Mouse (Mus musculus): ENCODE results near the gene Pim3. TPM values are rescaled to one million over a fixed set of nuclear protein-coding genes. Genes with fewer than 3 reads are reported as not detected.

Gene Pim3
- polyA plus RNA-seq, 1 experiment from 2014 or later: 77.4 TPM

- H3K9me3 ChIP-seq (ENCODE audit: control insufficient read depth, low read length): no peaks in the 10 kb centered on the region
- peaks cover 5% of the 10 kb centered on the region; the same call in 1 of the 2 replicates for H3K4me1 ChIP-seq (ENCODE audit: control insufficient read depth, insufficient read depth, low read depth, low read length)
- H3K4me2 ChIP-seq (ENCODE audit: low read length): no peak overlapping the region
- H3K27me3 ChIP-seq (replicated peaks; ENCODE audit: control insufficient read depth, insufficient read depth, low read length): no peaks in the 10 kb centered on the region
- no peak overlapping the region for H3K4me3 ChIP-seq (ENCODE audit: low read length)
- H3K36me3 ChIP-seq (ENCODE audit: control insufficient read depth, insufficient read depth, low read length): no peaks in the 10 kb centered on the region
- H3K27ac ChIP-seq (ENCODE audit: low read depth, low read length): no peak overlapping the region
- no peak overlapping the region for H3K9ac ChIP-seq (ENCODE audit: low read depth, low read length)
- no peak for ATAC-seq
- 80% methylated on average over 9 of the region's 9 CpGs for WGBS
Observed at GRCm38 (mm10) chr15:88832536-88832935, 29.4 kb upstream of the Pim3 start.

GRCm38 (mm10) chr15:88836031-88836430 lies 26.0 kb upstream of the Pim3 start:
- H3K27ac ChIP-seq (ENCODE audit: low read depth, low read length): no peak overlapping the region
- H3K36me3 ChIP-seq (ENCODE audit: control insufficient read depth, insufficient read depth, low read length): no peaks in the 10 kb centered on the region
- no peak overlapping the region for H3K4me3 ChIP-seq (ENCODE audit: low read length)
- no peak overlapping the region for H3K9ac ChIP-seq (ENCODE audit: low read depth, low read length)
- 82% methylated on average over 6 of the region's 6 CpGs for WGBS
- H3K9me3 ChIP-seq (ENCODE audit: control insufficient read depth, low read length): no peaks in the 10 kb centered on the region
- no peaks in the 10 kb centered on the region for H3K27me3 ChIP-seq (replicated peaks; ENCODE audit: control insufficient read depth, insufficient read depth, low read length)
- no peak for ATAC-seq
- H3K4me1 ChIP-seq (ENCODE audit: control insufficient read depth, insufficient read depth, low read depth, low read length): peaks cover 18% of the 10 kb centered on the region
- H3K4me2 ChIP-seq (ENCODE audit: low read length): no peak overlapping the region; the same call in 1 of the 2 replicates

GRCm38 (mm10) chr15:88836571-88836970 lies 25.4 kb upstream of the Pim3 start:
- Histone ChIP-seq H3K9me3 (ENCODE audit: control insufficient read depth, low read length) (no peaks in the 10 kb centered on the region), H3K27me3 (replicated peaks; ENCODE audit: control insufficient read depth, insufficient read depth, low read length) (no peaks in the 10 kb centered on the region), H3K36me3 (ENCODE audit: control insufficient read depth, insufficient read depth, low read length) (no peaks in the 10 kb centered on the region), H3K9ac (ENCODE audit: low read depth, low read length) (no peak overlapping the region), H3K4me2 (ENCODE audit: low read length) (peak overlapping the region; percentile 83), H3K4me1 (ENCODE audit: control insufficient read depth, insufficient read depth, low read depth, low read length) (peaks cover 18% of the 10 kb centered on the region), H3K4me3 (ENCODE audit: low read length) (peak overlapping the region; percentile 52), H3K27ac (ENCODE audit: low read depth, low read length) (no peak overlapping the region)
- WGBS: 70% methylated on average over 5 of the region's 5 CpGs
- ATAC-seq: no peak

GRCm38 (mm10) chr15:88837199-88837932 lies 24.6 kb upstream of the Pim3 start:
- peak overlapping the region; percentile 59 for H3K27ac ChIP-seq (ENCODE audit: low read depth, low read length)
- 1% methylated on average over 39 of the region's 39 CpGs for WGBS
- H3K4me3 ChIP-seq (ENCODE audit: low read length): peak overlapping the region; percentile 52
- no peaks in the 10 kb centered on the region for H3K36me3 ChIP-seq (ENCODE audit: control insufficient read depth, insufficient read depth, low read length)
- H3K9me3 ChIP-seq (ENCODE audit: control insufficient read depth, low read length): no peaks in the 10 kb centered on the region
- H3K27me3 ChIP-seq (replicated peaks; ENCODE audit: control insufficient read depth, insufficient read depth, low read length): no peaks in the 10 kb centered on the region
- peak; percentile 69 for ATAC-seq
- H3K9ac ChIP-seq (ENCODE audit: low read depth, low read length): peak overlapping the region; percentile 72
- H3K4me1 ChIP-seq (ENCODE audit: control insufficient read depth, insufficient read depth, low read depth, low read length): peaks cover 18% of the 10 kb centered on the region
- H3K4me2 ChIP-seq (ENCODE audit: low read length): peak overlapping the region; percentile 83

- H3K9ac ChIP-seq (ENCODE audit: low read depth, low read length): peak overlapping the region; percentile 72
- peak overlapping the region; percentile 59 for H3K27ac ChIP-seq (ENCODE audit: low read depth, low read length)
- WGBS: 3% methylated on average over 11 of the region's 11 CpGs
- H3K27me3 ChIP-seq (replicated peaks; ENCODE audit: control insufficient read depth, insufficient read depth, low read length): no peaks in the 10 kb centered on the region
- no peaks in the 10 kb centered on the region for H3K9me3 ChIP-seq (ENCODE audit: control insufficient read depth, low read length)
- peak overlapping the region; percentile 52 for H3K4me3 ChIP-seq (ENCODE audit: low read length)
- no peak for ATAC-seq
- peaks cover 18% of the 10 kb centered on the region for H3K4me1 ChIP-seq (ENCODE audit: control insufficient read depth, insufficient read depth, low read depth, low read length)
- peak overlapping the region; percentile 83 for H3K4me2 ChIP-seq (ENCODE audit: low read length)
- no peaks in the 10 kb centered on the region for H3K36me3 ChIP-seq (ENCODE audit: control insufficient read depth, insufficient read depth, low read length)
Observed at GRCm38 (mm10) chr15:88837977-88838376, 24.0 kb upstream of the Pim3 start.

- H3K27me3 ChIP-seq (replicated peaks; ENCODE audit: control insufficient read depth, insufficient read depth, low read length): no peaks in the 10 kb centered on the region
- H3K36me3 ChIP-seq (ENCODE audit: control insufficient read depth, insufficient read depth, low read length): no peaks in the 10 kb centered on the region
- H3K27ac ChIP-seq (ENCODE audit: low read depth, low read length): peak overlapping the region; percentile 37
- no peak overlapping the region for H3K4me3 ChIP-seq (ENCODE audit: low read length)
- no peak overlapping the region for H3K4me2 ChIP-seq (ENCODE audit: low read length)
- peak overlapping the region; percentile 22; the same call in 1 of the 2 replicates for H3K9ac ChIP-seq (ENCODE audit: low read depth, low read length)
- 19% methylated on average over 9 of the region's 9 CpGs for WGBS
- peaks cover 18% of the 10 kb centered on the region for H3K4me1 ChIP-seq (ENCODE audit: control insufficient read depth, insufficient read depth, low read depth, low read length)
- no peaks in the 10 kb centered on the region for H3K9me3 ChIP-seq (ENCODE audit: control insufficient read depth, low read length)
- ATAC-seq: peak; percentile 86
Observed at GRCm38 (mm10) chr15:88839271-88839670, 22.7 kb upstream of the Pim3 start.

GRCm38 (mm10) chr15:88840126-88840525 lies 21.9 kb upstream of the Pim3 start:
- WGBS: 72% methylated on average over 10 of the region's 10 CpGs
- Histone ChIP-seq H3K27ac (ENCODE audit: low read depth, low read length) (peak overlapping the region; percentile 37), H3K9ac (ENCODE audit: low read depth, low read length) (no peak overlapping the region), H3K9me3 (ENCODE audit: control insufficient read depth, low read length) (no peaks in the 10 kb centered on the region), H3K4me1 (ENCODE audit: control insufficient read depth, insufficient read depth, low read depth, low read length) (peaks cover 18% of the 10 kb centered on the region), H3K4me2 (ENCODE audit: low read length) (no peak overlapping the region), H3K4me3 (ENCODE audit: low read length) (no peak overlapping the region), H3K36me3 (ENCODE audit: control insufficient read depth, insufficient read depth, low read length) (no peaks in the 10 kb centered on the region), H3K27me3 (replicated peaks; ENCODE audit: control insufficient read depth, insufficient read depth, low read length) (no peaks in the 10 kb centered on the region)
- ATAC-seq: no peak

GRCm38 (mm10) chr15:88841160-88841559 lies 20.8 kb upstream of the Pim3 start:
- 93% methylated on average over 2 of the region's 2 CpGs for WGBS
- no peak overlapping the region for H3K4me2 ChIP-seq (ENCODE audit: low read length)
- H3K27me3 ChIP-seq (replicated peaks; ENCODE audit: control insufficient read depth, insufficient read depth, low read length): no peaks in the 10 kb centered on the region
- no peaks in the 10 kb centered on the region for H3K36me3 ChIP-seq (ENCODE audit: control insufficient read depth, insufficient read depth, low read length)
- no peaks in the 10 kb centered on the region for H3K9me3 ChIP-seq (ENCODE audit: control insufficient read depth, low read length)
- H3K4me3 ChIP-seq (ENCODE audit: low read length): no peak overlapping the region
- H3K9ac ChIP-seq (ENCODE audit: low read depth, low read length): no peak overlapping the region
- peaks cover 18% of the 10 kb centered on the region for H3K4me1 ChIP-seq (ENCODE audit: control insufficient read depth, insufficient read depth, low read depth, low read length)
- no peak overlapping the region for H3K27ac ChIP-seq (ENCODE audit: low read depth, low read length)
- no peak for ATAC-seq

GRCm38 (mm10) chr15:88841580-88842299 lies 20.2 kb upstream of the Pim3 start:
- Histone ChIP-seq H3K36me3 (ENCODE audit: control insufficient read depth, insufficient read depth, low read length) (no peaks in the 10 kb centered on the region), H3K9me3 (ENCODE audit: control insufficient read depth, low read length) (no peaks in the 10 kb centered on the region), H3K27me3 (replicated peaks; ENCODE audit: control insufficient read depth, insufficient read depth, low read length) (no peaks in the 10 kb centered on the region), H3K27ac (ENCODE audit: low read depth, low read length) (peak overlapping the region; percentile 34; the same call in 1 of the 2 replicates), H3K4me1 (ENCODE audit: control insufficient read depth, insufficient read depth, low read depth, low read length) (peaks cover 18% of the 10 kb centered on the region), H3K9ac (ENCODE audit: low read depth, low read length) (no peak overlapping the region), H3K4me3 (ENCODE audit: low read length) (no peak overlapping the region), H3K4me2 (ENCODE audit: low read length) (no peak overlapping the region)
- ATAC-seq: peak; percentile 46
- 81% methylated on average over 3 of the region's 3 CpGs for WGBS
